In genomic region chr6:37669407-37669806, GRCm38 (mm10) we compare ENCODE assay signal across 12 mouse cellular contexts.
"Had no signal": no experiment of that assay in that cellular context is flagged by ENCODE, and none has a peak within 500 bp of the region (broad histone marks: within the 10 kb centered on the region; RNA-seq: fewer than 3 reads in every experiment).

No protein-coding gene starts in this region.

- H3K27ac ChIP-seq: limb, embryonic 10.5 days; limb, embryonic 13.5 days; liver, embryonic 13.5 days had no signal

- H3K9me3 ChIP-seq: limb, embryonic 10.5 days; liver, embryonic 13.5 days had no signal

- H3K4me1 ChIP-seq: limb, embryonic 10.5 days; limb, embryonic 13.5 days; liver, embryonic 13.5 days had no signal

- H3K36me3 ChIP-seq: limb, embryonic 10.5 days; limb, embryonic 13.5 days; liver, embryonic 13.5 days had no signal

- H3K9ac ChIP-seq: limb, embryonic 13.5 days; liver, embryonic 13.5 days had no signal

- H3K4me3 ChIP-seq: limb, embryonic 10.5 days; limb, embryonic 13.5 days; liver, embryonic 13.5 days had no signal

- H3K4me2 ChIP-seq: limb, embryonic 13.5 days; liver, embryonic 13.5 days; midbrain, embryonic 11.5 days had no signal

- DNase-seq: kidney, postnatal 10 days; kidney, postnatal 4 days; liver, embryonic 13.5 days; lung, adult 2 months; lung, postnatal 14 days; lung, postnatal 4 days; midbrain, embryonic 14.5 days; thymus, adult 18-20 months; thymus, postnatal 36 days had no signal

- H3K27me3 ChIP-seq: limb, embryonic 13.5 days; liver, embryonic 13.5 days had no signal
